Mouse (Mus musculus) layer of hippocampus, postnatal 10 days (tissue): ENCODE data around the gene Rgl2. TPM values are rescaled to one million over a fixed set of nuclear protein-coding genes. Genes with fewer than 3 reads are reported as not detected.
A peak's percentile ranks its signal among the peaks of the same experiment; 100 is the strongest.
"Not testable (repeated sequence)": the region's sequence is repeated elsewhere in the genome, so short reads cannot be mapped to it uniquely, and the experiment has no call there.

Experiments
- DNase-seq, 2 experiments: peaks; one replicate each; pipeline ENCODE4 v3.0.0; 2021; ENCODE audit warnings: low spot score in 2 of 2
- total RNA-seq, 2 experiments: library from RNA; stranded (reverse); gene quantifications; 2 replicates each; pipeline ENCODE4 v1.2.3; 2021

Rgl2 gene
- total RNA-seq, 2 experiments from 2014 or later: 60.2 to 80.6 TPM

GRCm38 (mm10) chr17:33948090-33948904 lies 19.0 kb downstream of the Rgl2 start:
- no peak for DNase-seq

GRCm38 (mm10) chr17:33948905-33949537 lies 19.7 kb downstream of the Rgl2 start:
- DNase-seq: no peak

GRCm38 (mm10) chr17:33950131-33950625 lies 20.8 kb downstream of the Rgl2 start:
- no peak for DNase-seq

- peak; percentile 73 to 81 for DNase-seq
Measured at GRCm38 (mm10) chr17:33951021-33951946, 21.9 kb downstream of the Rgl2 start, which contains the start of gene B3galt4. Gene B3galt4, minus strand, starts transcription at chr17:33951488.

GRCm38 (mm10) chr17:33952015-33952414 lies 22.7 kb downstream of the Rgl2 start:
- not testable (repeated sequence) for DNase-seq

- DNase-seq: no peak
Measured at GRCm38 (mm10) chr17:33952879-33953278, 23.5 kb downstream of the Rgl2 start.

- no peak for DNase-seq
Measured at GRCm38 (mm10) chr17:33953310-33953709, 24.0 kb downstream of the Rgl2 start.

GRCm38 (mm10) chr17:33953961-33954565 lies 24.7 kb downstream of the Rgl2 start:
- no peak for DNase-seq

- DNase-seq: no peak
Measured at GRCm38 (mm10) chr17:33954646-33955554, 25.6 kb downstream of the Rgl2 start.

- DNase-seq: peak; percentile 96 to 98
Measured at GRCm38 (mm10) chr17:33955555-33956214, 26.3 kb downstream of the Rgl2 start, which contains the start of the genes Vps52 and Rps18. Gene Vps52, plus strand, starts transcription at chr17:33955812. Gene Rps18, minus strand, starts transcription at chr17:33956001.

- no peak for DNase-seq
Measured at GRCm38 (mm10) chr17:33956336-33956735, 27.0 kb downstream of the Rgl2 start.

- DNase-seq: no peak
Measured at GRCm38 (mm10) chr17:33957493-33957892, 28.1 kb downstream of the Rgl2 start.

- DNase-seq: no peak
Measured at GRCm38 (mm10) chr17:33958451-33958850, 29.1 kb downstream of the Rgl2 start.

- no peak for DNase-seq
Measured at GRCm38 (mm10) chr17:33959135-33959534, 29.8 kb downstream of the Rgl2 start.

- no peak for DNase-seq
Measured at GRCm38 (mm10) chr17:33959948-33960347, 30.6 kb downstream of the Rgl2 start.

GRCm38 (mm10) chr17:33962876-33963275 lies 33.5 kb downstream of the Rgl2 start:
- DNase-seq: no peak

- no peak for DNase-seq
Measured at GRCm38 (mm10) chr17:33965082-33965845, 35.9 kb downstream of the Rgl2 start.

- DNase-seq: no peak
Measured at GRCm38 (mm10) chr17:33965846-33966550, 36.7 kb downstream of the Rgl2 start.
